In the genomic region with DNA sequence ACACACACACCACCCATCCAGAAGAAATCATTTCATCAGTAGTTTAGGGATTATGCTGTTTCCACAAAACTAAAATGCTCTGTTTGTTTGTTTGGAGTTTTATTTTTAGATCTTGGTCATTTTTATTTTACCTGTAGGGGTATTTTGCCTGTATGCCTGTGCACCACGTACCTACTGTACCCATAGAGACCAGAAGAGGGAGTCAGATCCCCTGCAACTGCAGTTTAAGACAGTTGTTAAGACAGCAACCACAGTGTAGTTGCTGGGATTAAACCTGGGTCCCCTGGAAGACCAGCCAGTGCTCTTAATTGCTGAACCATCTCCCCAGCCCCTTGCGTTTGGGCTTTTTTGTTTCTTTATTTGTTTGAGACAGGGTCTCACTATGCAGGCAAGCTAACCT, we compare ENCODE assay signal across 10 mouse cellular contexts. TPM values are rescaled to one million over a fixed set of nuclear protein-coding genes. Genes with fewer than 3 reads are reported as not detected.
DNase-seq lines count a peak whose midpoint lies in the region; ATAC-seq and TF ChIP-seq lines count a peak whose summit lies in the region.
"Had no signal": no experiment of that assay in that cellular context is flagged by ENCODE, and none has a peak within 500 bp of the region (broad histone marks: within the 10 kb centered on the region; RNA-seq: fewer than 3 reads in every experiment).

No protein-coding gene starts in this region.

- H3K9ac ChIP-seq in forebrain, embryonic 14.5 days (ENCODE audit: low read length), result no peak overlapping the region
- no peak overlapping the region for H3K9ac ChIP-seq in forebrain, embryonic 16.5 days (replicated peaks; ENCODE audit: low read depth, low read length)
- no peak overlapping the region for H3K9ac ChIP-seq in liver, embryonic 14.5 days (replicated peaks)

- H3K9me3 ChIP-seq in forebrain, embryonic 14.5 days (replicated peaks; ENCODE audit: control insufficient read depth, low read length), result no peaks in the 10 kb centered on the region
- no peaks in the 10 kb centered on the region for H3K9me3 ChIP-seq in forebrain, embryonic 16.5 days (ENCODE audit: control insufficient read depth, low read length)
- no peaks in the 10 kb centered on the region for H3K9me3 ChIP-seq in liver, embryonic 14.5 days (ENCODE audit: control insufficient read depth, low read length)
- no peaks in the 10 kb centered on the region for H3K9me3 ChIP-seq in heart, embryonic 10.5 days

- no peak overlapping the region for H3K4me2 ChIP-seq in forebrain, embryonic 14.5 days (ENCODE audit: low read length)
- no peak overlapping the region for H3K4me2 ChIP-seq in forebrain, embryonic 16.5 days (ENCODE audit: low read length)
- no peak overlapping the region for H3K4me2 ChIP-seq in liver, embryonic 14.5 days (ENCODE audit: low read depth)

- 31% methylated on average over 2 of the region's 2 CpGs for WGBS in forebrain, embryonic 14.5 days
- WGBS in forebrain, embryonic 16.5 days, result 31% methylated on average over 2 of the region's 2 CpGs
- 22% methylated on average over 2 of the region's 2 CpGs for whole genome bisulfite sequencing in liver, embryonic 14.5 days (ENCODE audit: insufficient replicate concordance)
- 32% methylated on average over 2 of the region's 2 CpGs for WGBS in heart, embryonic 10.5 days

- TF ChIP-seq EP300 in liver, embryonic 14.5 days (IDR thresholded peaks at IDR 0.05; ENCODE audit: low read depth), result no peak

- H3K4me3 ChIP-seq in forebrain, embryonic 14.5 days (ENCODE audit: low read depth, low read length), result no peak overlapping the region
- no peak overlapping the region for H3K4me3 ChIP-seq in forebrain, embryonic 16.5 days (replicated peaks; ENCODE audit: low read length)
- H3K4me3 ChIP-seq in liver, embryonic 14.5 days (ENCODE audit: insufficient read depth in 1 of 2, low read depth in 2 of 2, low read length in 2 of 2), result no peak overlapping the region
- H3K4me3 ChIP-seq in heart, embryonic 10.5 days, result no peak overlapping the region

- no peak for ATAC-seq in forebrain, embryonic 14.5 days
- ATAC-seq in forebrain, embryonic 16.5 days, result no peak
- ATAC-seq in liver, embryonic 14.5 days (ENCODE audit: insufficient read depth), result no peak

- no peaks in the 10 kb centered on the region for H3K27me3 ChIP-seq in forebrain, embryonic 14.5 days (replicated peaks; ENCODE audit: control insufficient read depth, insufficient read depth, low read length)
- H3K27me3 ChIP-seq in forebrain, embryonic 16.5 days (replicated peaks; ENCODE audit: control insufficient read depth, insufficient read depth, low read length), result no peaks in the 10 kb centered on the region
- no peaks in the 10 kb centered on the region; the same call in 1 of the 2 replicates for H3K27me3 ChIP-seq in liver, embryonic 14.5 days (ENCODE audit: control insufficient read depth, insufficient read depth, low read length)
- H3K27me3 ChIP-seq in heart, embryonic 10.5 days (ENCODE audit: insufficient read depth, poor library complexity, severe bottlenecking), result 0 out of 2 replicates have a peak, but pooled peaks cover 3% of the 10 kb centered on the region

- peak; percentile 37 for DNase-seq in forebrain, embryonic 14.5 days (ENCODE audit: low spot score)
- DNase-seq in liver, embryonic 14.5 days (ENCODE audit: low read depth in 3 of 3, low spot score in 3 of 3), result no peak
- no peak for DNase-seq in liver
- peak; percentile 68 for DNase-seq in ZHBTc4 (ENCODE audit: low read depth, low spot score)
- DNase-seq in retina, embryonic 14.5 days (ENCODE audit: low spot score), result peak; percentile 44
- no peak for DNase-seq in heart, embryonic 10.5 days (ENCODE audit: low spot score)
- DNase-seq in cerebellum, adult 11 months, result no peak
- DNase-seq: heart, postnatal 14 days had no signal

- peaks cover 13% of the 10 kb centered on the region; the same call in 1 of the 2 replicates for H3K36me3 ChIP-seq in forebrain, embryonic 14.5 days (ENCODE audit: control insufficient read depth, insufficient read depth, low read length)
- H3K36me3 ChIP-seq in forebrain, embryonic 16.5 days (ENCODE audit: control insufficient read depth, insufficient read depth), result no peaks in the 10 kb centered on the region
- H3K36me3 ChIP-seq in liver, embryonic 14.5 days (replicated peaks; ENCODE audit: control insufficient read depth, insufficient read depth, low read depth), result peaks cover 4% of the 10 kb centered on the region
- peaks cover 9% of the 10 kb centered on the region for H3K36me3 ChIP-seq in heart, embryonic 10.5 days

- H3K27ac ChIP-seq in forebrain, embryonic 14.5 days (ENCODE audit: low read depth, low read length), result no peak overlapping the region
- no peak overlapping the region for H3K27ac ChIP-seq in forebrain, embryonic 16.5 days (ENCODE audit: low read length)
- H3K27ac ChIP-seq in liver, embryonic 14.5 days, result no peak overlapping the region
- no peak overlapping the region for H3K27ac ChIP-seq in heart, embryonic 10.5 days

- peak; percentile 70 for TF ChIP-seq CTCF in liver, embryonic 14.5 days (IDR thresholded peaks at IDR 0.05; ENCODE audit: low read depth)

- no peaks in the 10 kb centered on the region for H3K4me1 ChIP-seq in forebrain, embryonic 14.5 days (ENCODE audit: control insufficient read depth, insufficient read depth, low read length)
- H3K4me1 ChIP-seq in forebrain, embryonic 16.5 days (replicated peaks; ENCODE audit: control insufficient read depth, insufficient read depth, low read length), result peaks cover 12% of the 10 kb centered on the region
- peaks cover 0 to 2% of the 10 kb centered on the region in 2 experiments; a peak in 1 of 4 replicates for H3K4me1 ChIP-seq in liver, embryonic 14.5 days (replicated peaks; ENCODE audit: control insufficient read depth in 2 of 2, insufficient read depth in 2 of 2, low read length in 1 of 2)
- peaks cover 18% of the 10 kb centered on the region for H3K4me1 ChIP-seq in heart, embryonic 10.5 days

RNA-seq across cellular contexts. Expression of gene Mpp2, which starts 19.3 kb away (rescaled TPM):
- 15.3 and 16.8 TPM in 2 replicates for polyA plus RNA-seq in forebrain, embryonic 14.5 days (2014; fragmentation: Nextera tagmentation; extraction: Ambion mirVana)
- polyA plus RNA-seq in forebrain, embryonic 16.5 days (2015; fragmentation: Nextera tagmentation; extraction: Ambion mirVana), result 21.0 and 24.1 TPM in 2 replicates
- polyA plus RNA-seq in liver, embryonic 14.5 days (2012; rRNA removed), result 11.9 and 13.1 TPM in 2 replicates
- polyA plus RNA-seq in liver, embryonic 14.5 days (2014; fragmentation: Nextera tagmentation; extraction: Ambion mirVana), result 7.4 and 10.6 TPM in 2 replicates
- 19.0 and 20.1 TPM in 2 replicates for polyA plus RNA-seq in heart, embryonic 10.5 days (2016; fragmentation: Nextera tagmentation; extraction: Ambion mirVana)

RNA-seq across cellular contexts. Expression of gene Cd300lg, which starts 27.7 kb away (rescaled TPM):
- polyA plus RNA-seq in forebrain, embryonic 14.5 days (2014; fragmentation: Nextera tagmentation; extraction: Ambion mirVana), result 0.23 TPM in 1 of 2 replicates, not detected in the other
- 0.26 and 0.46 TPM in 2 replicates for polyA plus RNA-seq in forebrain, embryonic 16.5 days (2015; fragmentation: Nextera tagmentation; extraction: Ambion mirVana)
- polyA plus RNA-seq in liver, embryonic 14.5 days (2012; rRNA removed), result 0.29 and 0.38 TPM in 2 replicates
- polyA plus RNA-seq in liver, embryonic 14.5 days (2014; fragmentation: Nextera tagmentation; extraction: Ambion mirVana), result 0.56 and 0.59 TPM in 2 replicates
- 0.83 and 0.94 TPM in 2 replicates for polyA plus RNA-seq in heart, embryonic 10.5 days (2016; fragmentation: Nextera tagmentation; extraction: Ambion mirVana)

RNA-seq across cellular contexts. Expression of gene Ppy, which starts 32.1 kb away (rescaled TPM):
- polyA plus RNA-seq in forebrain, embryonic 14.5 days (2014; fragmentation: Nextera tagmentation; extraction: Ambion mirVana), result not detected in 2 replicates
- not detected in 2 replicates for polyA plus RNA-seq in forebrain, embryonic 16.5 days (2015; fragmentation: Nextera tagmentation; extraction: Ambion mirVana)
- not detected in 2 replicates for polyA plus RNA-seq in liver, embryonic 14.5 days (2012; rRNA removed)
- polyA plus RNA-seq in liver, embryonic 14.5 days (2014; fragmentation: Nextera tagmentation; extraction: Ambion mirVana), result not detected in 2 replicates
- polyA plus RNA-seq in heart, embryonic 10.5 days (2016; fragmentation: Nextera tagmentation; extraction: Ambion mirVana), result not detected in 2 replicates
- polyA plus RNA-seq: kidney, embryonic 16.5 days had no signal

RNA-seq across cellular contexts. Expression of gene Pyy, which starts 38.7 kb away (rescaled TPM):
- polyA plus RNA-seq in forebrain, embryonic 14.5 days (2014; fragmentation: Nextera tagmentation; extraction: Ambion mirVana), result not detected in 2 replicates
- not detected in 2 replicates for polyA plus RNA-seq in forebrain, embryonic 16.5 days (2015; fragmentation: Nextera tagmentation; extraction: Ambion mirVana)
- polyA plus RNA-seq in liver, embryonic 14.5 days (2012; rRNA removed), result 0.22 and 0.57 TPM in 2 replicates
- not detected in 2 replicates for polyA plus RNA-seq in liver, embryonic 14.5 days (2014; fragmentation: Nextera tagmentation; extraction: Ambion mirVana)
- 3.0 TPM in 1 of 2 replicates, not detected in the other for polyA plus RNA-seq in heart, embryonic 10.5 days (2016; fragmentation: Nextera tagmentation; extraction: Ambion mirVana)
- polyA plus RNA-seq: kidney, embryonic 16.5 days had no signal

RNA-seq across cellular contexts. Expression of gene Mpp3, which starts 40.7 kb away (rescaled TPM):
- 34.2 and 39.6 TPM in 2 replicates for polyA plus RNA-seq in forebrain, embryonic 14.5 days (2014; fragmentation: Nextera tagmentation; extraction: Ambion mirVana)
- 49.3 and 55.2 TPM in 2 replicates for polyA plus RNA-seq in forebrain, embryonic 16.5 days (2015; fragmentation: Nextera tagmentation; extraction: Ambion mirVana)
- 0.21 and 0.27 TPM in 2 replicates for polyA plus RNA-seq in liver, embryonic 14.5 days (2012; rRNA removed)
- polyA plus RNA-seq in liver, embryonic 14.5 days (2014; fragmentation: Nextera tagmentation; extraction: Ambion mirVana), result not detected in 2 replicates
- 3.4 and 5.1 TPM in 2 replicates for polyA plus RNA-seq in heart, embryonic 10.5 days (2016; fragmentation: Nextera tagmentation; extraction: Ambion mirVana)

Comparison
In these comparisons a context has a peak if more than half of its experiments do, and no peak if none do; other contexts are left out.
1. DNase-seq: peak in forebrain, embryonic 14.5 days (single experiment), ZHBTc4 (single experiment) and retina, embryonic 14.5 days (single experiment); none in liver, embryonic 14.5 days (0 of 3), liver (single experiment), heart, embryonic 10.5 days (single experiment) and cerebellum, adult 11 months (single experiment).